Mouse (Mus musculus): ENCODE measurements around the gene Akap2. TPM values are rescaled to one million over a fixed set of nuclear protein-coding genes. Genes with fewer than 3 reads are reported as not detected.

Gene Akap2
- polyA plus RNA-seq, 1 experiment = 0.01 TPM

- TF ChIP-seq GATA1 (IDR thresholded peaks at IDR 0.05; ENCODE audit: low read length) = no peak
These were observed 27.5 kb upstream of the Akap2 start for GRCm38 (mm10) chr4:57690001-57690400.

GRCm38 (mm10) chr4:57690805-57691204, 26.7 kb upstream of the Akap2 start:
- TF ChIP-seq GATA1 (IDR thresholded peaks at IDR 0.05; ENCODE audit: low read length) = no peak

DNA sequence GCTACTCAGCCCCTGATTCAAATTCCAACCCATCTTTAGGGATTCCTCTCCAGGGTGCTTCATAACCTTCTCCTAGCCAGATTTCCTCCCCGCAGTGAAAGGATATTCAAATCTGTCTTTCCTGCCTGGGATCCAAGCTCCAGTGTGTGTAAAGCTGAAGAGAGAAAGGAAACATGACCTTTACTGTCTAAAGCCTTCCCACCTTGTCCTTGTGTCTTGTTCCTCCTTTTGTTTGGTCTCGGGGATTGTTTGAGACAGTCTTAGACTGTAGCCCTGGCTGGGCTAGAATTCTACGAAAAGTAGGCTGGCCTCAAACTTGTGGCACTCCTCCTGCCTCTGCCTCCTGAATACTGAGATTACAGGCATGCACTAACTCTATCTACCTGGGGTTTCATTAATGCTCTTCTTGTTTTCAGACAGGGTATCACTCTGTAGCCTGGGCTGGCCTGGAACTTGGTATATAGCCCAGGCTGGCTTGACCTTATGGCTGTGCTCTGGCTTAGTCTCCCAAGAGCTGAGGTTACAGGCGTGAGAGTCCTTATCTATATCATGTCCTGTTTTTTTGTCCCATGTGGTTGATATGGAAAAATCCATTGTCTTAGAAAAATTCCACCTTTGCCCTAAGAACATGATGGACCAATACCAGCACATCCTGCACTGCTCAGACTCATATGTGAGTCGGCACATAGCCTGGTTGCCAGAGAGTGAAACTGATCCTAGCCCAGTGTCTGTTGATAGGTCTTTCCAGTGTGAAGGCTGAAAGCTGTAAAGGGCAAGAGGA, 22.9 kb upstream of the Akap2 start:
- no peak for TF ChIP-seq GATA1 (IDR thresholded peaks at IDR 0.05; ENCODE audit: low read length)

GRCm38 (mm10) chr4:57696955-57697354, 20.5 kb upstream of the Akap2 start:
- no peak for TF ChIP-seq GATA1 (IDR thresholded peaks at IDR 0.05; ENCODE audit: low read length)

- no peak for TF ChIP-seq GATA1 (IDR thresholded peaks at IDR 0.05; ENCODE audit: low read length)
These were observed 19.4 kb upstream of the Akap2 start for GRCm38 (mm10) chr4:57697918-57698611.

GRCm38 (mm10) chr4:57701576-57701975, 15.9 kb upstream of the Akap2 start:
- TF ChIP-seq GATA1 (IDR thresholded peaks at IDR 0.05; ENCODE audit: low read length) = no peak

DNA sequence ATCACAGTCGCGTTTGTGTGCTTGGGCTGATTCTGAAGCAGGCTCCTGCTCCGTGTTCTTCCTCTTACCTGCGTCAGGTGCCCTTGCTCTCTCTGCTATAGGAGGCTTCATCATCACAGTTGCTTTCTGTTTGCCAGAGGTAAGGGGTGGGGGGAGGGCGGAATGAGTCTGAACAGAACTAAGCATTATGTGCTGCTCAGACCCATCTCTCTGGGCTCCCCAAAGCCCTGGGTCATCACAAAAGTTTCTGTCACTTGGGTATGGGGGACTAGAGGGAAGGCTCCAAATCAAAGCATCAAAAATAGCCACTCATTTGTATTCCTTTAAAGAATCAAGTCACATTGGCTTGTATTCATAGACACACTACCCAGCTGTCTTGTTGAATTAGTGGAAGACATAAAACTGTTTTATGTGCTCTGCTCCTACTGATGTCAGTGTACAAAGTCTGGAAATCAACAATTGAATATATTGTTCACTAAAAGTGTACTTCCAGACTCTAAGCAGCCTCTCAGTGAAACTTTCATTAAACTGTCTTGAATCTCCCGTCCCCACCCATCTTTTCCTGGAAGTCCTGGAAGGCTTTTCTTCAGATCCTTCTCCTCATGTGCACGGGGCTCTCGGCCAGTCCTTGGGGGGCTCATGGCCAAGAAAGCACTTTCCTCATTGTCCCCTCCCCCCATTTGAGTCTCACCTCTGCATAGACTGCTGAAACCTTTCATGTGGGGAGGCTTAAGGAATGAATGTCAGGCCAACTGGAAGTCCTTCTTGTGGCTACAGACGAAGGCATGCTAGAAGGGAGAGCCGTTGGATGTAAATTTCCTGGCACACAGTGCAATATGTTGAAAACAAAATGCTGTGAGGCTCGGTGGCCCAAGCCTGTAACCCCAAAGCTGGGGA, 13.6 kb upstream of the Akap2 start:
- TF ChIP-seq GATA1 (IDR thresholded peaks at IDR 0.05; ENCODE audit: low read length) = no peak

- TF ChIP-seq GATA1 (IDR thresholded peaks at IDR 0.05; ENCODE audit: low read length) = no peak
These were observed 12.9 kb upstream of the Akap2 start for GRCm38 (mm10) chr4:57704575-57704974.

- no peak for TF ChIP-seq GATA1 (IDR thresholded peaks at IDR 0.05; ENCODE audit: low read length)
These were observed 1.6 kb upstream of the Akap2 start for GRCm38 (mm10) chr4:57715849-57716248.

GRCm38 (mm10) chr4:57716735-57717134, 722 bp upstream of the Akap2 start:
- no peak for TF ChIP-seq GATA1 (IDR thresholded peaks at IDR 0.05; ENCODE audit: low read length)

DNA sequence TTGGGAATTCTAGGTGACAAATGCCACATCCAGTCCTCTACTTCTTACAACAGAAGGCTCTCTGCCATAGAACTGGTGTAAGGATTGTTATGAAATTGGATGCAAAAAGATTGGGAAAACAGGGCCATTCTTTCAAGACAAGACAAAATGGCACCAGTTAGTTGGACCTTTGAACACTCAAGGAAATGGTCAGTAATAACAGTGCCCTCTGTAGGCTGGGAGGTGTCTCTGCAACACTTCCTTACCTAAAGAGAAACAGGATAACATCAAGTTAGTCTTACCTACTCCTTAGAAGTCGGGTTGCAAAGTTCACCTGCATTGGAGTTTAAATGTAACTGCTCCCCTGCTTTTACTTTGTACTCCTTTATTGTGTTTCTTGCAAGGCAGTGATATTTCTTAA, 1.9 kb downstream of the Akap2 start:
- TF ChIP-seq GATA1 (IDR thresholded peaks at IDR 0.05; ENCODE audit: low read length) = no peak

- TF ChIP-seq GATA1 (IDR thresholded peaks at IDR 0.05; ENCODE audit: low read length) = no peak
These were observed 3.5 kb downstream of the Akap2 start for GRCm38 (mm10) chr4:57720869-57721361.

- TF ChIP-seq GATA1 (IDR thresholded peaks at IDR 0.05; ENCODE audit: low read length) = no peak
These were observed 4.8 kb downstream of the Akap2 start for GRCm38 (mm10) chr4:57722296-57722695.

- no peak for TF ChIP-seq GATA1 (IDR thresholded peaks at IDR 0.05; ENCODE audit: low read length)
These were observed 6.2 kb downstream of the Akap2 start for GRCm38 (mm10) chr4:57723659-57724058.

GRCm38 (mm10) chr4:57725569-57725968, 8.1 kb downstream of the Akap2 start:
- TF ChIP-seq GATA1 (IDR thresholded peaks at IDR 0.05; ENCODE audit: low read length) = no peak

Measured in G1E-ER4 (cell line).